Mouse (Mus musculus) thymus, adult 18-20 months (tissue): ENCODE measurements around the gene Actr8.
A peak's percentile ranks its signal among the peaks of the same experiment; 100 is the strongest.

Experiments
- DNase-seq, 2 experiments: peaks; one replicate each; pipeline ENCODE4 v3.0.0; 2022; ENCODE audit warnings: mixed read lengths in 2 of 2

Actr8 gene

DNA sequence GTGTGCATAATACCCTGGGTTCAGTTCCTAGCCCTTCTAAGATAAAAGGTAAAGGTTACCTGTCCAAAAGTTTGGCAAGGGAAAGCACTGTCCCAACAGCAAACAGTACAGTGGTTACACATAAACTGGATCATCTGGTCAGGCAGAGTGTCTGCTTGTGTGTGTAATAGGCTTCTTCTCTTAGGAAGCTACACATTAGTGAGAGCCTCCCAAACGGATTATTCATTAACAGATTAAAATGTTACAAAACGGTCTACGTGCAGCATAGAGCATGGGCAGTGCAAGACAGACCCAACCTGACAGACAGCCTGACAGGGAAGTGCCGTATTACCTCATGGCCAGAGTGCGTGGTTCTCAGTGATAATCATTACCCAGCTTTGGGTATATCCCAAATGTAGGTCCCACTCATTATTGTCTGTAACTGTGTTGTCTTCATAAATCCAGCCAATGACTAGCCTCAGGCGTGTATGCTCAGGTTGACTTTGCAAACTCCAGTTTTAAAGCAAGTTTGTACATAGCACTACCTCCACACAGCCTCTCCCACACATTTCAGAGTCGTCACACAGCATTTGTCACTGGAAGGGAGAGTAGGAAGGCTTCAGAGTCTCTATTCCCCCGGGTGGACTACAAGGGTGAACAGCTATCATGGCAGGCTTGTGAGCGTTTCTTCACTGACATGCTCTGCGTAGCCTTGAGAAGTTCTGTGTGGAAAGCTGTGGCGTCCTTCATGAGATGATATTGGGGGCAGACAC lies 18.0 kb downstream of the Actr8 start:
- no peak for DNase-seq

DNA sequence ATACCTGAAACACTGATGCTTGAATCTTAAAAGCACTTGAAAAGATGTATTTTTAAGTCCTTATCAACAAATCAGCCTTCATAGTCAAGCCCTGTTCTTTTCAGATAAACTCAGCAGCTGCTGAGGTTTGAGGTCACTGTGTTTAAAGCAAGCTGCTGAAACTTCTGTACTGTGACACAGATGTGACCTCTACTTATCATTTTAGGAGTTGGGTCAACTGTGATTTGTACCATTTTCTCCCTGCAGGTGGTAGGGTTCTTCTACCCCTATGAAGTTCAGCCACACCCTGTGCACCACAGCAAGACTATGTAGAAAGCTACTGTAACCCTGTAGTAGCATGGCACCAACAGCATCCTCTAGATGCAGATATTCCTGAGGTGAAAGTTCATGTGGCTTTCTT lies 19.2 kb downstream of the Actr8 start:
- no peak for DNase-seq

DNA sequence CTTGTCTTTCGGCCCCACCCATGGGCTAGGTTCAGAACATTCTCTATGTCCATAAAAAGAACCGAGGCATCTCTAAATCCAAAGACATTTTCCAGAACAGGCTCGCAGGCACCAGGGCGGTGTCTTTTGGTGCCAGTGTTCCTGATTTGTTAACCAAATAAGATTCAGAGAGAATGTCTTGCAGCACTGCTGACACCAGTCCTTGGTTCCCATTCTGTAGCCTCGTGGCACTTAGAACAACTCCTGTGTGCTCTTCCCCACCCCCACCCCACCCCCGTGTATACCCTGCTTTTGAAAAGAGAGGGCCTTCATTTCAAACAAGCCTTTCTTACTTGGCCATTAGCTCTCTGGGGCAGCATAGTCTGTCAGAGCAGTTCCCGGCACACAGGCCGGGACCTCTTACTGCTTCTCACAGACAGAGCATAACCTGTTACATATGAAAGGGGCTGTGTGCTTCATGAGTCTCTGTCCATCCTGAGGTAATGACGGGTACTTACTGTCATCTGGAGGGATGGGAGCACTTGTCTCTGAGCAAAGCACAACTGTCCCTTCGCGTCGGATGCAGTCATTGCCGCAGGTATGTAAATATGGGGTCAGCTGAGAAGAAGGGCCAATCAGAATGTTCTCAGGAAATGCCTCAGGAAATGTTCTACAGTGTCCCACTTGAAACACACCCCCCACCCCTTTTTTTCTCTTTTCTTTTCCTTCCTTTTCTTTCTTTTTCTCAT lies 20.8 kb downstream of the Actr8 start:
- DNase-seq: no peak

DNA sequence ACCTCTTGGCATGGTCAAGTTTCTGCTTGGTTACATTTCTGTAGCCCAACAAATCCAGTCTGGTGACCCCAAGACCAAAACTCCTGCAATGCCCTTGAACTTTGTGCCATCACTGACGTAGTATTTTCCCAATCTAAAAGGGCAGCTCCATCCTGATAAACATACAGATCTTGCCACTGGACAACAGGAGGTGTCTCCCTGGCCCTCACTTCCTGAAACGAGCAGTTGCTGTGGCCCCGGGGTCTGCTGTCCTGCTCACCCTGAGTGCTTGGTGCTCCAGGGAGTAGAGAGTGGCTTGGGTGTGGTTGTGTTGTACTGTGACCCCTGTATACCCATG lies 21.3 kb downstream of the Actr8 start:
- no peak for DNase-seq

DNA sequence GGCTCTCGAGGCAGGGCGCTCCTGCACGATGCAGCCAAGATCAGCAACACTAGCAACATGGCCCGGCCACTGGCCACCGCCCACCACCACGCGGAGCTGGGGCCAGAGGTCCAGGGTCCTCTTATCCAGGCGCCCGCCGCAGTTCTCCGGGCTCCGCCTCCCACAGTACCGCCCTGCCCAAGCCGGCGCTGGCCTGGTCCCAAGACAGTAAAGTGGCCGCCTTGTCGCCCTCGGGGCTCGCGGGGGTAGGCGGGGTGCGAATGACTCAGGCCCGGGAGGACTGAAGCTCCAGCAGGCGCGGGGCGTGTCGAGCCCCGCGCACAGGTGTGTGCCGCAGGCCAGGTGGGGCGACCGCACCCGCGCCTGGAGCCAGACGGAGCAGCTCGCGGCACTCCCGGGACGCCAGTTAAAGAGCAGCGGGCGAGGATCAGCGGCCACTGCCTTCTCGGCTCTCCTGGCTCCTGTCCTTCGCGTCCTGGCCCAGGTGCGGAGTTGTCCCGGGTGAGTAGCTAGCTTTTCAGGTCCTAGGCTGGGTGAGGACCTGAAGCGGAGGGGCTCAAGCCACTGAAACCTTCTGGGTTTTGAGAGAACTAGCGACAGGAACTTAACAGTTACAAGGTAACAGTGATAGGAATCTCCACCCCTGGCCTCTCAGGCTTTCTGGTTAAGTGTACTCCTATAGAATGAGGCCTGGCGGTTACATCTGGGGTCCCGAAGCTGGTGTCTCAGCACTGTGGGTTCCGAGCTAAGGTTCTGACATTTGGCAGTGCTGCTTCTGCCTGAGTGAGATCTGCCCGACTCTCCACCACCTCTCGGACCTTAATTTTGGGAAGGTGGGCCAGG lies 30.8 kb downstream of the Actr8 start, which contains the start of the genes Il17rb and Chdh:
Gene Il17rb (minus strand): TSS at position 164 of the 843 bp plus-strand sequence.
Gene Chdh (plus strand): TSS at position 291 of the 843 bp plus-strand sequence.
- DNase-seq: peak; percentile 37 to 44

DNA sequence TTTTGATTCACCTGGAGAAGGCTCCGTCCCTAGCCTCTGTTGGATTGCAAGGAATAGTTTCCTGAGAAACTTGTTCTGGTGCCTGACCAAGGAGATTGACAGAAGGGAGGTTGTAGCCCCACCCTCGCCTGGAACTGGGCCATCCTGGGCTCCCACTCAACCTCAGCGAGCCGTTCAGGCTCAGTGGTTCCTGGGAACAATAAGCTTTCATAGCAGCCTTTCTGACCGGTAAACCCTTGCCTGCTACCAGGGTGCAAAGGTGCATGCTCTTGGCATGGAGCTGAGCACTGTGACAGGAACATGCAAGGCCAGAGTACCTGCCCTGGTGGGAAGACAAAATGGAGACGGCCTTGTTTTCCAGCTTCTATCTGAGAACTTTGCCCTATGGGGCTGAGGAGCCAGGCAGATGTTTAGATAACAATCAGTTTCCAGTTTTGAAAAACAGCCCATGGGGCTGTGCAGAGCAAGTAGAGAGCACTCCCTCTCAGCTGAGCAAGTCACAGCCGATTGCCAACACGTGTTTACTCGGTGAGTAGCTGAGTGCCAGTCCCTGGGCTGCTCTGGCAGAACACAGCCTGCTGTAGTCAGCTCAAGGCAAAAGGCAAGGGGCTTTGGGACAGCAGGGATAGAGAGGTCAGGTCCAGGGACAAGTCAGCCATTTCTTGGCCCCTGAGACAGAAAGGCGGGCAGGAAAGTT lies 31.9 kb downstream of the Actr8 start:
- DNase-seq: peak; percentile 41 to 54

DNA sequence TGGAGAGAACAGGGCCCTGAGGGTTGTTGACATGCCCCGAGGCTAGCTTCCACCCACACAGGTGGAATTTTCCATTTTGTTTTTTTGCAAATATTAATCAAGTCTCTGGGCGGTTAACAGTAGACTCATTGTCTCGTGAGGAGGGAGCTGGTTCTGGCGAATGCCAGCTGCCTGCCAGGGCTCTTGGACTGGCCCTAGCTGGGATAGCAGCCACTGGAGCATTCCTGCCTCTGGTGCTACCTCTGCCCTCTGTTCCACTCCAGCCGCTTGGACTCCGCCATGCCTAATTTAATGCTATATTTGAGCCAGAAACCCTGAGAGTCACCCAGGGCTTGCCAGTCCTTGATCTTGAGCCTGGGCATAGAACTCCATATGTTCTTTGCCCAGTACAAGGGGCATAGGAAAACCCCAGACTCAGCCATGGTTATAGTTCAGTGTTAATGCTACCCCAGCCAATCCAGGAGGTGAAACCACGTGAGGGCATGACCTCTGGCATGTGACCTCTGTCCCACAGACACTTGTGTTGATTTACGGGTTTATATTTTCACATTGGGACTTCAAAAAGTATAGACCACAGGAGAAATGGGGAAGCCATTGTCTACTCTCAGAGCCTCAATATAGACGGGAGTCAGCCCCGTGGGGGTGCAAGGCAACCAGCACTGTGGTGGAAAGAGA lies 33.9 kb downstream of the Actr8 start:
- DNase-seq: no peak

DNA sequence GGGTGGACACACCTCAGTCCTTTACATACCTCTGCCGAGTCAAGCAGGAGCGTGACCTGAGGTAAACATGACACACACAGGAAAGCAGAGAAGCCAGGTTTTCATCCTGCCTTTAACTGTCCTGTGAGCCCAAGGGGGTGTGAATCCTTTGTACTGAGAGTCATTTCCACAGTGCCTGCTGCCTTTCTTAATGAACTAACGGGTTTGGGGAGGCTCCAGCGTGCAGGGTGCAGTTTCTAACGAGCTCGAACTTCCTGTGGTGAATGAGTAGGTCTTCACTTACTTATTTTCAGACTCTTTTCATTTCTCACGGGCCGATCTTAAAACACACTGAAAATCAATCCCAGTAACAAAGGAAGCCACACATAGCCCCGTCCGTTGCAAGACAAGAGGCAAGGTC lies 36.4 kb downstream of the Actr8 start:
- DNase-seq: peak in 1 of 2 experiments; percentile 27

DNA sequence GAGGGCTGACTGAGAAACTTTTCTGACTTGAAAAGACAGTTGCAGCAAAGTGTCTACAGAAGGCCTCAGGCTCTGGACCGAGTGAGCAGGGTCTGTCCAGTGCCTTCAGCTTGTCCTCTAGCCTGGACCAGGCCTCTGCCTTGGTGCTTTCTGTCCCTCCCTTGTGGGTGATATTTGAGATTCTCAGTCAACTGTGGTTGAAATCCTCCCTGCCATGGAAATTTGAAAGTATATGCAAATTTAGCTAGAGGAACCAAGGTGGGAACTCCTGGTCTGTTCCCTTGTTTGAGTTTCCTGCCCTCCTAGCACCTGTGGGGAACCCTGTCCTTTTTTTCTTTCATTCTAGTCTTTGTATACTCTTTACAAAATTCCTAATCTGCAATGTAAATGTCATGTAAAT lies 36.9 kb downstream of the Actr8 start:
- no peak for DNase-seq

DNA sequence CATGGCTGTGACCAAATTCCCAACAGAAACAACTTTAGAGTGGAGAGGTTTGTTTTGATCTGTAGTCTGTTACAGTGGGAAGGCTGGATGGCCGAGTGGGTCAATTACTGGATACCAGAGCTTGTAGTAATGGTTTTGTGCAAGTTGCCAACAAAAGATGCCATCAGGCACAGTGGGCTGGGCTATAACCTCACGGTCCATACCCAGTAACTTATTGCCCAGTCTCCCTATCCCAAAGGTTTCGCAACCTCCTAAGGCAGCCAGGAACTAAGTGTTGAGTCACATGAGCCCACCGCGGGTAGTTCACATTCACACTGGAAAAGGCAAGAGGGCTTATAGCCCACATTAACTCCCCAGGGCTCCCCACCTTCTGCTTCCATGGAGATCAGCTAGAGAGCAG lies 38.5 kb downstream of the Actr8 start:
- no peak for DNase-seq

DNA sequence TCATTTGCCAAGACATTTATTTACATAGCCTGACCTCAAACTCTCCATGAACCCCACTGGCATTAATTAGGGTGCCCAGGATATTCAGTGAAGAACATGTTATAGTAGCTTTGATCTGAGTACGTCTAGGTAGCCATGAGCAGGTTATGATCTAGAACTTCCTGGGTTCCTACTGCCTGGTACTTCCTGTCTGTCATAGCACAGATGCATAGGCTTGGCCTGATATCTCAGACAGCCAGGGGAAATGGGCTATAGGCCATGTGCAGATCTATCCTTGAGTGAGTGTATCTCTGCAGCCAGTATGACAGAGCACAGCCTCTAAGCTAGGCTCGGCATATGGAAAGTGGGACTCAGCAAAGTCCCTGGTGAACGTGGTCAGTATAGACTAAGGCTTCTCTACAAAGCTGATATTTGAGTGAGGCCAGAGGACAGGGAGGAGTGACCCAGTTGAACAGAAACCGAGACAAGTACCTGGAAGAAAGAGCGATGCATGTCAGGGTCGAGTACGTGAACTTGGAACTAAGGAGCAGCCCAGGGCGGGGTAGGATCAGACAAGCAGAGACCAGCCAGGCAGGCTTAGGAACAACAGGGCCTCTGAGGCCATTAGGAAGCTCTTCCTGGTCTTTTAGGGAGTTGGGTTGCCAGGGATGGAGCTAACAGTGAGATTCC lies 39.8 kb downstream of the Actr8 start:
- no peak for DNase-seq

DNA sequence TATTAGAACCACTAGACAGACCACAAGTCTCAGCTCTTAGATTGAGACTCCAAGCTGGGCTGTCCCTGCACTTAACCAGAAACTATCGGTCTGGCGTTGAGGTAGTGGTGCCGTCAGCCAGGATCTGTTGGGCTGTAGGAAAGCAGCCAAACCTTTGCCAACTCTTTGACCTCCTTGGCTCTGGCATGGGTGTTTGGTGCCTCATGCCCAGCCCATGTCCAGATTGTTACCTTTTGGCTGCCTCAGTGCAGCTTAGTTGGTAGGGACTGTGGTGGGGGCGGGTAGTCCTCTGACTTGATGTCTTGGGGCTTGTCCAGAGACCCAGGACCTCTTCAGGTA lies 40.3 kb downstream of the Actr8 start:
- DNase-seq: no peak

DNA sequence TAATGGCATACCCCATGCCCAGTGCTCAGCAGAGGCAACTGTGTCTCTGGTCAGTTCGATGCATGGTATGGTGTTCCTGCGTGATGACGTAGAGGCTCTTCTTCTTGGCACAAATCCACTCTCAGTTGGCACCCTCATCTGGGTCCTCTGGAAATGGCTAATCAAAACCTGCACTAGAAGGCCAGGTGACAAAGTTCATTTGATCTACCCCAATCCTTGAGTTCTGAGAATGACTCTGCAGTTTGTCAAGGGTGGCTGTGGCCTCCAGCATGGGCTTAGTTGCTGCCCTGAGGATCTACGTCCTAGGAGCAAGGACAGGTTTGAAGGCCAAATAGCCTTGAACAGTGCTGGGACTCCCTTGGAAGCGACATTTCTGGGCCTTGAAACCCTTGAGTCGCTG lies 40.7 kb downstream of the Actr8 start:
- no peak for DNase-seq

DNA sequence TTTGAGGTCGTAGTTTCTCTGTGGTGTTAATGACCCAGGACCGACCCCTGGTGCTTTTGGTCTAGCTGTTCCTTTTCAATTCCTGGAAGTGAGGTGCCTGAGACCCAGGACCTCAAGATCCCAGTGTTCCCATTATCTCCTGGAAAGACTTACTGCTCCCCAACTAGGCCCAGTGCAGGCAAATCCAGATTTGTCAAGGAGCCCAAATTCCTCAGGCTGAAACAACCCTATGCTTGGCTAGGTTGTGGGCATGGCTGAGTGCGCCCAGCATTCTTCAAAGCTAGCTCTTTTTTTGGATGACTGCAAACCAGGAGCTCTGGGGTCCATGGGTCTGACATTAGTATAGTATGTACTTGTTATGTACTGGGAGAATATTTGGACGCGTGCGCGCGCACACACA lies 41.2 kb downstream of the Actr8 start:
- no peak for DNase-seq

DNA sequence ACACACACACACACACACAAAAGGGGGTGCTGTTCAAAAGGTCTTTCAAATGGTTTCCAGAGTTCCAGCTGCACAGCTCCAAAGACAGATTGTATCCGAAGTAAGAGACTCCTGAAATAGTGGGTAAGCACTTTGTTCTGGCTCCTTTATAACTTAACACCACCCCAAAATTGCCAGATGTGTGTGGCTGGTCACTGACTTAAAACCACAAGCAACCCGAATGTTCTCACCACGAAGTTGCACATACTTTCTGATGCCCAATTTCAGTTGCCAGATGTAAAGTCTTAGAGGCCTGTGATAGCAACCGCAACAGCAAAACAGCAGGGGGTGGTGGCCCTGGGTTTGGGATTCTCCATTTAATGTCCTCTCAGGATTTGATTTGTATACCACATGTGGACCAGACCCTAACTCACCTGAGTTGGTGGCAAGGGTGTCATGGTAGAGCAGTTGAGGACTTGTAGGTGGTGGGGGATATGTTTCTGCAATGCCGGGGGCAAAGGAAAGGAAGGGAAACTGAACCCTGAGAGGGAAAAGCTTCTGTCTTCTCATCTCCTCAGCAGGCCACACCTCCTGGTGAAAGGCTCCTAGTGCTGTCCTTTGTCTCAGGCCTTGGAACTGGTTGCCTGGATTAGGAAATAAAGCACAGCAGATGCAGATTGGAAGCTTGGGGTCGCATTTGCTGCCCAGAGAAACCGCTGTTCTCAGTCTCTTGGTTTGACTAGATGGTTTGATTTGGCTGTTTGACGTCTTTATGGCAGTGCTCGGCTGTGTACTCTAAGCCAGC lies 41.8 kb downstream of the Actr8 start:
- DNase-seq: no peak

DNA sequence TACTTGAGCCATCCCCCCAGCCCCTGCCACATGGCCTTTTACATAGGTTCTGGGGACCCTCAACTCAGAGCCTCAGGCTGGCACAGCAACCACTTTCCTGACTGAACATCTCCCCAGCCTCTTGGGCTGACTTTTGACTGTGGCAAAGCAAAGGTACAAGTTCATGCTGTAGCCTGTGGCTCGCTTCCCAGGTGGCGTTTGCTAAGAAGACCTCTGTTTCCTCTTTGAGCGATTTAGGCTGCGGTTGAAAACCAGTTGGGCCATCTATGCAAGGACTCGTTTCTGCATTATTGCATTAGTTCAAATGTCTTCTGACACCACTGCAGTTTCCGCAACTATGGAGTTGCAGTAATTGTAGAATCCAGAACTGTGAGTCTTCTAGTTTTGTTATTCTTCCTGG lies 44.3 kb downstream of the Actr8 start:
- DNase-seq: peak in 1 of 2 experiments; percentile 35

DNA sequence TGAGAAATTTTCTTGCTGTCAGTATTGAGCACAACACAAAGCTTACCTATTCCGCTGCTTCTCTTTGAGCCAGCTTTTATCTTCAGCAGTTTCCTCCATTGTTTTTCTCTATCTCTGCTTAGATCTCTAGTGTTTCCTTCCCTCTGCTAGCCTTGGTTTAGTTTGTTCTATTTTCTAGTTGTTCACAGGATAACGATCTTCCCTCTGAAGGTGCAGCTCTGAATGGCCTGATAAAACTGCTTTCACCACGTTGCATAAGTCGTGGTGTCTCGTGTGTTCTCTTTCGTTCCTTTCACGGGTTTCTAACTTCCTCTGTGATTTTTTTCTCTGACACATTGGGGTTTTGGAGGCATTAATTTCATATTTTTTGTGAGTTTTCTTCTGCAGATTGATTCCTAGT lies 46.2 kb downstream of the Actr8 start:
- DNase-seq: no peak

DNA sequence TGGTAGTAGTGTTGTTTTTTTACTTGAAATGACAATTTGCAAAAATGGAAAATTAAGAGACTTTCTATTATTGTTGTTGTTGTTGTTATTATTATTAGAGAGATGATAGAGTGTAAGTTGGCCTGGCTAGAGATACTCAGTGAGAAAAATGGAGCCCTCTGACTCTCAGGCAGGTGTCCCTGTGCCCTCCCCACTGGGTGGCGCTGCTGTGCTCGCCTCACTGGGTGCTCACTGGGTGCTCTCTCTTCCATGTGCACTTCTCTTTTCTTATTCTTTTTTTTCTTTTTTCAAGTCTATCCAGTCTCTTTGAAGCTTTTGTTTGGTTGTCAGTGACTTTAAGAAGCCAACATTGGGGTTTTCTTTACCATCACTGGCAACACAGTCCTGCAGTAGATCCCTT lies 49.2 kb downstream of the Actr8 start:
- DNase-seq: no peak

DNA sequence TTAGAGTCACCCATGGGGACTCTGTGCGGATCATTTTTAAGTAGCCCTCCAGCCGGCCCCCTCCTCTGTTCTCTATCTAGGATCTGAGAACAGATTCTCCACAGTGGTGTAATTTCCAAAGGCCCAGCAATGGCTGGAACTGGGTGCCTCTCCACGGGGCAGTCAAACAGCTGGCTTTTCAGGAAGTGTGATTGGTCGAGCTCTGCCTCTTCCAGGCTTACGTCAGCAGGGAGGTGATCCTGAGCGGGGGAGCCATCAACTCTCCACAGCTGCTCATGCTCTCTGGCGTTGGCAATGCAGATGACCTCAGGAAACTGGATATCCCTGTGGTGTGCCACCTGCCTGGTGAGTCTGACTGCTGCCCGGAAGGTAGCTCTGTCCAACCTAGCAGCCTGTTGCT lies 55.3 kb downstream of the Actr8 start:
- DNase-seq: no peak

DNA sequence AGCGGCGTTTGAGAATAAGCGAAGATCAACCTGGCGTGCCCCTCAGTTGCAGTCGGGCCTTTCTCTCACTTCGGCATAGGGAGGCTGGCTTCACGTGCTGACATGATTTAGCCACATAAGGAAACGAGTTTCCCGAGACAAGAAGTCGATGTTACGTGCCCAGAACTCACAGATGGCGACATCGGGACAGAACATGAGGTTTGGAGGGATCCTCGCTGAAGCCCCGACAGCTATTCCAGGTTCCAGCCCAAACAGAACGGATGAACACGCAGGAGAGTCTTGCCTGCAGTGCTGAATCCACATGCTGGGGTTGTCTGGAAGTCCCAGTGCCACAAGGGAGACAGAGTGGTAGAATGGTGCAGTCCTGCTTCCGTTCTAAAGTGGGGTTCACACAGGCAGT lies 60.3 kb downstream of the Actr8 start:
- no peak for DNase-seq

DNA sequence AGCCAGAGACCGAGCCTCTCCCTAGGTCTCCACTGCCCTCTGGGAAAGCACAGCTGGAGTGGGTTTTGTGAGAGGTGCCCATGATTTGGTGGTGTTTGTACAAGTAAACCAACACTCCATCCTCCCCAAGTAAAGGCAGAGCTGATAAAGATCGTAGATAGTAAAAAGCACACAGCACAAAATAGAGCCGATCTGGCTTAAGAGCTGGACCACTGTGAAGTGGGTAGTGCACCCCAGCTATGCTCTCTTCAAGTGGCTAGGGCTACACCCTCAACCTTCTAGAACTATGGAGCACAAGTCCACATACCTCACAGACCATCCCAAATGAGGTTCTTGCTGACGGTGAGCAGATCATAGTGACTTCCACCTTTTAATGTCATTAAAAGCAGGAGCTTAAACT lies 61.3 kb downstream of the Actr8 start:
- no peak for DNase-seq
